Mouse (Mus musculus) liver, embryonic 14.5 days (tissue): ENCODE measurements around the gene Lrg1.

ENCODE experiments used
- CTCF ChIP-seq: IDR thresholded peaks from 2 replicates; pipeline ENCODE4 v1.5.1; 2016; ENCODE audit warnings: antibody characterized with exemption, low read depth, control low read depth
- EP300 ChIP-seq: IDR thresholded peaks from 2 replicates; pipeline ENCODE4 v1.6.1; 2016; ENCODE audit warnings: antibody characterized with exemption, low read depth

- no peak for TF ChIP-seq CTCF
- TF ChIP-seq EP300, result no peak
These were observed 28.1 kb upstream of the Lrg1 start for GRCm38 (mm10) chr17:56149897-56150296.
